Mouse (Mus musculus) MEL (cell line): ENCODE measurements around the gene Csmd2. TPM values are rescaled to one million over a fixed set of nuclear protein-coding genes. Genes with fewer than 3 reads are reported as not detected.

Experiments
- DNase-seq: peaks from one replicate; pipeline ENCODE4 v3.0.0; 2011; ENCODE audit warnings: low read depth, low spot score
- H3K27ac ChIP-seq: 2 replicates; pipeline ENCODE4 v1.5.1; 2012; ENCODE audit warnings: low read depth, mild to moderate bottlenecking, control low read depth, low read length, moderate library complexity; ENCODE audit not compliant: control insufficient read depth
- H3K27me3 ChIP-seq, 2 experiments: fragments of 150-350 bp in 1 of 2; sonication (generic) in 1 of 2; 2 replicates each; pipeline ENCODE4 v1.6.1; 2012; ENCODE audit warnings: low read length in 2 of 2, mild to moderate bottlenecking in 2 of 2, improper control_type of control experiment in 1 of 2, moderate library complexity in 1 of 2; ENCODE audit not compliant: insufficient read depth in 2 of 2, control insufficient read depth in 1 of 2
- H3K36me3 ChIP-seq, 2 experiments: 2 replicates each; pipeline ENCODE4 v1.6.1; 2012 to 2014; ENCODE audit warnings: low read length in 2 of 2, improper control_type of control experiment in 1 of 2, inconsistent platforms in 1 of 2, mild to moderate bottlenecking in 1 of 2; ENCODE audit not compliant: insufficient read depth in 2 of 2, control insufficient read depth in 1 of 2
- H3K4me1 ChIP-seq, 2 experiments: fragments of 150-350 bp in 1 of 2; sonication (generic) in 1 of 2; 2 replicates each; pipeline ENCODE4 v1.6.1; 2012; ENCODE audit warnings: low read length in 2 of 2, improper control_type of control experiment in 1 of 2, mild to moderate bottlenecking in 1 of 2; ENCODE audit not compliant: insufficient read depth in 2 of 2, control insufficient read depth in 1 of 2
- H3K4me3 ChIP-seq, 2 experiments: fragments of 150-350 bp in 1 of 2; sonication (generic) in 1 of 2; 2 replicates each; pipeline ENCODE4 v1.5.1; 2012; ENCODE audit warnings: low read depth in 2 of 2, low read length in 2 of 2, mild to moderate bottlenecking in 2 of 2, moderate library complexity in 2 of 2, control low read depth in 1 of 2, improper control_type of control experiment in 1 of 2; ENCODE audit not compliant: control insufficient read depth in 1 of 2, insufficient read depth in 1 of 2
- H3K79me2 ChIP-seq: 2 replicates; pipeline ENCODE4 v1.6.1; 2012; ENCODE audit warnings: mild to moderate bottlenecking, low read length, moderate library complexity; ENCODE audit not compliant: control insufficient read depth, poor library complexity, insufficient read depth
- H3K9ac ChIP-seq: 2 replicates; pipeline ENCODE4 v1.6.1; 2012; ENCODE audit warnings: low read depth, mild to moderate bottlenecking, control low read depth, low read length, moderate library complexity; ENCODE audit not compliant: control insufficient read depth, poor library complexity, severe bottlenecking
- H3K9me3 ChIP-seq: fragments of 150-350 bp; sonication (generic); replicated peaks from 2 replicates; pipeline ENCODE4 v1.6.1; 2012; ENCODE audit warnings: mild to moderate bottlenecking, low read length, improper control_type of control experiment, moderate library complexity; ENCODE audit not compliant: insufficient read depth
- BHLHE40 ChIP-seq: IDR thresholded peaks from 2 replicates; pipeline ENCODE4 v1.6.1; 2012; ENCODE audit warnings: low read depth, mild to moderate bottlenecking, inconsistent platforms, low read length, improper control_type of control experiment, borderline replicate concordance
- CHD2 ChIP-seq: IDR thresholded peaks from 2 replicates; pipeline ENCODE4 v1.6.1; 2011; ENCODE audit warnings: low read length, improper control_type of control experiment
- E2F4 ChIP-seq: IDR thresholded peaks from 2 replicates; pipeline ENCODE4 v1.6.1; 2011; ENCODE audit warnings: low read depth, low read length, improper control_type of control experiment, borderline replicate concordance
- GABPA ChIP-seq: IDR thresholded peaks from 2 replicates; pipeline ENCODE4 v1.6.1; 2012; ENCODE audit warnings: low read depth, mild to moderate bottlenecking, inconsistent platforms, low read length, improper control_type of control experiment, moderate library complexity
- HCFC1 ChIP-seq: IDR thresholded peaks from 2 replicates; pipeline ENCODE4 v1.6.1; 2012; ENCODE audit warnings: low read depth, mild to moderate bottlenecking, inconsistent platforms, low read length, improper control_type of control experiment, moderate library complexity
- MAX ChIP-seq: IDR thresholded peaks from 2 replicates; pipeline ENCODE4 v1.6.1; 2011; ENCODE audit warnings: low read length, improper control_type of control experiment
- MAZ ChIP-seq: IDR thresholded peaks from 2 replicates; pipeline ENCODE4 v1.6.1; 2012; ENCODE audit warnings: low read depth, mild to moderate bottlenecking, inconsistent platforms, low read length, improper control_type of control experiment
- MEF2A ChIP-seq: IDR thresholded peaks from 2 replicates; pipeline ENCODE4 v1.6.1; 2014; ENCODE audit warnings: low read depth, mild to moderate bottlenecking, inconsistent platforms, low read length, improper control_type of control experiment; ENCODE audit not compliant: poor library complexity, insufficient replicate concordance, severe bottlenecking; ENCODE audit errors: extremely low read depth
- MXI1 ChIP-seq: IDR thresholded peaks from 2 replicates; pipeline ENCODE4 v1.6.1; 2011; ENCODE audit warnings: mild to moderate bottlenecking, low read depth, low read length, improper control_type of control experiment
- MYB ChIP-seq: IDR thresholded peaks from 2 replicates; pipeline ENCODE4 v1.6.1; 2011; ENCODE audit warnings: mild to moderate bottlenecking, low read depth, low read length, improper control_type of control experiment
- POLR2A ChIP-seq, 2 experiments: IDR thresholded peaks; 2 replicates each; pipeline ENCODE4 v1.6.1; 2011 to 2012; ENCODE audit warnings: low read length in 2 of 2, mild to moderate bottlenecking in 2 of 2, control low read depth in 1 of 2, improper control_type of control experiment in 1 of 2, low read depth in 1 of 2, moderate library complexity in 1 of 2; ENCODE audit not compliant: control insufficient read depth in 1 of 2, insufficient read depth in 1 of 2, poor library complexity in 1 of 2
- RCOR1 ChIP-seq: IDR thresholded peaks from 2 replicates; pipeline ENCODE4 v1.6.1; 2012; ENCODE audit warnings: low read depth, mild to moderate bottlenecking, inconsistent platforms, low read length, improper control_type of control experiment
- TAL1 ChIP-seq: IDR thresholded peaks from 2 replicates; pipeline ENCODE4 v1.6.1; 2012; ENCODE audit warnings: mild to moderate bottlenecking, inconsistent platforms, low read length, moderate library complexity, mixed read lengths
- UBTF ChIP-seq: IDR thresholded peaks from 2 replicates; pipeline ENCODE4 v1.6.1; 2012; ENCODE audit warnings: low read depth, mild to moderate bottlenecking, inconsistent platforms, low read length, improper control_type of control experiment, moderate library complexity, borderline replicate concordance; ENCODE audit not compliant: insufficient read depth
- ZKSCAN1 ChIP-seq: IDR thresholded peaks from 2 replicates; pipeline ENCODE4 v1.6.1; 2012; ENCODE audit warnings: low read depth, mild to moderate bottlenecking, inconsistent platforms, low read length, improper control_type of control experiment, moderate library complexity
- ZMIZ1 ChIP-seq: IDR thresholded peaks from 2 replicates; pipeline ENCODE4 v1.6.1; 2012; ENCODE audit warnings: low read depth, mild to moderate bottlenecking, inconsistent platforms, low read length, improper control_type of control experiment, moderate library complexity
- polyA plus RNA-seq, 2 experiments: library from polyadenylated mRNA; stranded (reverse) in 1 of 2; unstranded in 1 of 2; fragments of >175 nt in 1 of 2; fragments of >200 nt in 1 of 2; gene quantifications; 2 replicates each; pipeline versions ENCODE4 v1.2.1 to v1.2.4; 2012; ENCODE audit warnings: low replicate concordance in 2 of 2, low read depth in 1 of 2; ENCODE audit not compliant: insufficient read length in 2 of 2, insufficient read depth in 1 of 2, missing spikeins in 1 of 2
- total RNA-seq: library from RNA; depleted of rRNA; stranded (reverse); fragments of 300-350 nt; gene quantifications from 2 replicates; pipeline ENCODE4 v1.2.3, GENCODE M21; 2012

The Csmd2 gene
- total and polyA plus RNA-seq, 3 experiments, result not detected

GRCm38 (mm10) chr4:128155226-128155625 is 167.6 kb downstream of the Csmd2 start:
- Histone ChIP-seq H3K36me3 (no peaks in the 10 kb centered on the region), H3K9me3 (no peaks in the 10 kb centered on the region), H3K4me1 (no peaks in the 10 kb centered on the region), H3K4me3 (no peak overlapping the region), H3K79me2 (no peaks in the 10 kb centered on the region), H3K27ac (no peak overlapping the region), H3K9ac (no peak overlapping the region), H3K27me3 (no peaks in the 10 kb centered on the region)
- no peak for TF ChIP-seq ZMIZ1
- no peak for TF ChIP-seq MAZ
- no peak for TF ChIP-seq E2F4
- no peak for TF ChIP-seq UBTF
- no peak for DNase-seq

- DNase-seq, result no peak
- Histone ChIP-seq H3K36me3 (no peaks in the 10 kb centered on the region), H3K4me1 (no peaks in the 10 kb centered on the region), H3K9me3 (no peaks in the 10 kb centered on the region), H3K9ac (no peak overlapping the region), H3K27ac (no peak overlapping the region), H3K4me3 (no peak overlapping the region), H3K27me3 (no peaks in the 10 kb centered on the region), H3K79me2 (no peaks in the 10 kb centered on the region)
- no peak for TF ChIP-seq POLR2A (IDR thresholded peaks at IDR 0.05; ENCODE audit: control insufficient read depth in 1 of 2, insufficient read depth in 1 of 2, low read depth in 1 of 2, low read length in 2 of 2, poor library complexity in 1 of 2)
- no peak for TF ChIP-seq MEF2A
- TF ChIP-seq GABPA, result no peak
- no peak for TF ChIP-seq ZKSCAN1
- TF ChIP-seq HCFC1, result no peak
- no peak for TF ChIP-seq MYB
- no peak for TF ChIP-seq TAL1
- TF ChIP-seq ZMIZ1, result no peak
- no peak for TF ChIP-seq BHLHE40
- TF ChIP-seq E2F4, result no peak
- TF ChIP-seq MXI1, result no peak
- TF ChIP-seq CHD2, result no peak
- TF ChIP-seq MAX, result no peak
- no peak for TF ChIP-seq RCOR1
Observed at GRCm38 (mm10) chr4:128160656-128161055, 173.0 kb downstream of the Csmd2 start.
